Mouse (Mus musculus): ENCODE measurements at regions not wholly inside any gene's neighbourhood (a gene's known extent, or its start where the extent isn't known, plus 50 kb on each side); places are given as distances from the start of the nearest gene placed in this dataset.

DNA sequence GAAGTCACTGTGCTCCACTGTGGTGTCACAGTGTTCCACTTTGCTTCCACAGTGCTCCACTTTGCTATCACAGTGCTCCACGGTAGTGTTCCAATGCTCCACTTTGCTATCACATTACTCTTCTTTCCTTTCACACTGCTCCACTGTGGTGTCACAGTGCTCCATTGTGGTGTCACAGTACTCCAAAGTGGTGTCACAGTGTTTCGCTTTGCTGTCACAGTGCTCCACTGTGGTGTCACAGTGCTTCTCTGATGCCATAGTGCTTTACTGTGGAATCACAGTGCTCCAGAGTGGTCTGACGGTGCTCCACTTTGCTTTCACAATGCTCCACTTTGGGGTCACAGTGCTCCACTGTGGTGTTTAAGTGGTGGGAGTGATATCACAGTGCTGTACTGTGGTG is 71.4 kb upstream of the Trpm1 start:
- TF ChIP-seq CTCF (IDR thresholded peaks at IDR 0.05; ENCODE audit: extremely low read depth, insufficient read length, insufficient replicate concordance, low read depth, low read length) (no peak), POLR2A (IDR thresholded peaks at IDR 0.05; ENCODE audit: low read depth, low read length) (no peak)

Data from small intestine, adult 2 months (tissue).